Mouse (Mus musculus): ENCODE measurements around the gene Prg3.

DNA sequence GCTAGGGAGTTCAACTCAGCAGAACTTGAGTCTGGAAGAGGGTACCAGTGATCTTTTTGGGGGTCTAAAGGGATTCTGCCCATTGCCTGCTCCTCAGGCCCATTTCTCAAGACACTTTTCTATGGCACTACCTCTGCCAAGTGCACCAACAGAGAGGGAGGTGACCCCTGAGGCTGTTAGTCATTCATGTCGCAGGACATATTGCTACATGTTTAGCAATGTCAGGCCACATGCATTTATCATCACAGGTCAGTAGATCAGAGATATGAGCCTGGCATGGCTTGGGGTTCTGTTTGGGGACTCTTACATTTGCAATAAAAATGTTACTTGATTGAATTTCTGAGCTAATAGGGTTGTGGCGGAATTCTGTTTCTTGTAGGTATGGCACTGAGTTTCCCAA lies 12.4 kb upstream of the Prg3 start:
- TF ChIP-seq CTCF (conservative IDR thresholded peaks at IDR 0.05 in 1 of 2, IDR thresholded peaks at IDR 0.05 in 1 of 2; ENCODE audit: low read depth in 2 of 2, low read length in 2 of 2) (no peak), POLR2A (IDR thresholded peaks at IDR 0.05; ENCODE audit: low read depth, low read length) (no peak), SMC3 (IDR thresholded peaks at IDR 0.05; ENCODE audit: low read depth, low read length) (no peak), E2F4 (IDR thresholded peaks at IDR 0.05; ENCODE audit: insufficient replicate concordance, low read depth, low read length) (no peak)

Data from CH12.LX (cell line).